Mouse (Mus musculus) heart, embryonic 11.5 days (tissue): ENCODE results near the gene Gm21028. TPM values are rescaled to one million over a fixed set of nuclear protein-coding genes. Genes with fewer than 3 reads are reported as not detected.
"Not testable (repeated sequence)": the region's sequence is repeated elsewhere in the genome, so short reads cannot be mapped to it uniquely, and the experiment has no call there.

Experiments
- ATAC-seq: fragments of 200-750 bp; cut with Nextera tagmentation; replicated peaks from 2 replicates; pipeline ENCODE4 v1.8.0; 2017; ENCODE audit warnings: moderate library complexity; ENCODE audit not compliant: insufficient number of reproducible peaks, low FRiP score, low TSS enrichment
- H3K27ac ChIP-seq: fragments of 300-500 bp; sonication (generic); 2 replicates; pipeline ENCODE4 v1.5.1; 2014; ENCODE audit warnings: mild to moderate bottlenecking, low read depth, low read length
- H3K27me3 ChIP-seq: fragments of 300-500 bp; sonication (generic); 2 replicates; pipeline ENCODE4 v1.6.1; 2014; ENCODE audit warnings: mild to moderate bottlenecking, low read length, mixed read lengths; ENCODE audit not compliant: control insufficient read depth, insufficient read depth
- H3K36me3 ChIP-seq: fragments of 300-500 bp; sonication (generic); 2 replicates; pipeline ENCODE4 v1.6.1; 2014; ENCODE audit warnings: mild to moderate bottlenecking, low read length, moderate library complexity, mixed read lengths; ENCODE audit not compliant: control insufficient read depth, insufficient read depth
- H3K4me1 ChIP-seq: fragments of 300-500 bp; sonication (generic); 2 replicates; pipeline ENCODE4 v1.6.1; 2014; ENCODE audit warnings: low read length; ENCODE audit not compliant: control insufficient read depth, insufficient read depth
- H3K4me2 ChIP-seq: fragments of 300-500 bp; sonication (generic); 2 replicates; pipeline ENCODE4 v1.6.1; 2014; ENCODE audit warnings: mild to moderate bottlenecking, moderate library complexity
- H3K4me3 ChIP-seq: fragments of 300-500 bp; sonication (generic); 2 replicates; pipeline ENCODE4 v1.5.1; 2014; ENCODE audit warnings: low read depth, low read length
- H3K9ac ChIP-seq: fragments of 300-500 bp; sonication (generic); 2 replicates; pipeline ENCODE4 v1.6.1; 2014; ENCODE audit warnings: mild to moderate bottlenecking, low read depth, low read length, moderate library complexity
- H3K9me3 ChIP-seq: fragments of 300-500 bp; sonication (generic); replicated peaks from 2 replicates; pipeline ENCODE4 v1.6.1; 2016; ENCODE audit warnings: low read length; ENCODE audit not compliant: control insufficient read depth
- WGBS: fragments of 180-500 bp; shearing (Covaris S2); extraction: QIAGEN DNeasy Blood & Tissue Kit; methylation state at CpG from one replicate; pipeline ENCODE4 v1.1.7; 2014; ENCODE audit not compliant: insufficient replicate concordance; 5-methylcytosine and 5-hydroxymethylcytosine counted together
- microRNA-seq: library from miRNA; unstranded; fragments of <30 nt; microRNA quantifications from one replicate; pipeline ENCODE4, GENCODE M21; 2016; ENCODE audit warnings: borderline number of aligned reads
- polyA plus RNA-seq: library from polyadenylated mRNA; unstranded; fragments of >200 nt; fragmentation: Nextera tagmentation; extraction: Ambion mirVana; gene quantifications from 2 replicates; pipeline ENCODE4 v1.2.1, GENCODE M21; 2014

Gm21028 gene
- not detected in 2 replicates for polyA plus RNA-seq

DNA sequence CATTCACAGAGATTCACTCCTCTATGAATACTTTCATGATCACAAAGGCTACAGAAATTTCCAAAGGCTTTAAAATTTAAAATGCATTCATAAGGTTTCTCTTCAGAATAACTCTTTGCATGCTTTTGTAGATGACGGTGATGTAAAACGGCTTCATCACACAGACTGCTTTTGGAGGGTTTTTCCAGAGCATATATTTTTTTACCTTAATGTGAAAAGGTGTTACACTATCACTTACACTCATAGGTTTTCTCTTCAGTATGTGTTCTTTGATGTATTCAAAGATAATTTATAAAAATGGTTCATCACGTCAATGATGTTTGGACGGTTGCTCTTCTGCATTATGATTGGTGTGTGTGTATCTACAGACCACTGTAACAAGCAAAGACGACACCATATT is at the start of gene Gm21028:
Gene Gm21028, minus strand, starts transcription at position 101 of the 400 bp plus-strand sequence.
- 84% methylated on average over 5 of the region's 5 CpGs for WGBS
- Histone ChIP-seq H3K9me3 (peaks cover 21% of the 10 kb centered on the region), H3K4me2 (no peak within 1 kb of the TSS), H3K27ac (no peak within 1 kb of the TSS), H3K36me3 (no peaks in the 10 kb centered on the region; the same call in 1 of the 2 replicates), H3K27me3 (no peaks in the 10 kb centered on the region), H3K4me1 (no peaks in the 10 kb centered on the region), H3K9ac (no peak within 1 kb of the TSS), H3K4me3 (no peak within 1 kb of the TSS)
- no peak for ATAC-seq

DNA sequence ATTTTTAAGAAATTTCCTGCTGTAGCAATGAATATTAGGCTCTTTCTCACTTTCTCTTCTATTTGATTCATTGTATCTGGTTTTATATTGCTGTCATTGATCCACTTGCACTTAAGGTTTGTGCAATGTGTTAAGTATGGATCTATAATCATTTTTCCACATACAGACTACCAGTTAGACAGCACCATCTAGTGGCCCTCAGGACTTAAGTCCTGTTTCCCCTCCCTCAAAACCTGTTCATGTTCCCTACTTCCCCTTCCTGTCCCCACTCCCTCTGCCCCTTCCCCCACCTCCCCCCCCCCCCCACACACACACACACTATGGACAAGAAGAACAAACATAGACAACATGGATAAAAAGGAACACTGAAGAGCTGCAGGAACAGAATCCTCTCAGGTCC is 17.3 kb upstream of the Gm21028 start:
- not testable (repeated sequence) for H3K9me3 ChIP-seq, ATAC-seq, H3K4me1 ChIP-seq, H3K27me3 ChIP-seq, H3K4me2 ChIP-seq, H3K9ac ChIP-seq, H3K27ac ChIP-seq, H3K36me3 ChIP-seq, H3K4me3 ChIP-seq

DNA sequence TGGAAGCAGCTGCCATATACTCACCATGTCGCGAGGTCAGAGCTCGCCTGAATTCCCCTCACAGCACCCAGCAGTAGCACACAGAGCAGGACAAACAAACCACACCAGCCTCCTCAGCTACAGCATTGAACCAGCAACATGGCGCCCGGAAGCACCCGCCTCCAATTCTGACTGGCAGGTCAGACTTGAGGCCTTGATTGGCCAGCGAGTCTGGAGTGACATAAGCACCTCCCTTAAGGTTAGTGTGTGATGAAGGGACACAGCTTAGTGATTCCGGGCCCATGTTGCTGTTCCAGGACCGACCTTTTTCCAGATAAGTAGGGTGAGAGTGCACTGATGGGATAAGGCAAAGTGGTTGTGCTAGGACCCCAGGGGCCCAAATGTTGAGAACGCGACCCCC is 14.0 kb upstream of the Gm21028 start, which contains the start of gene Zfp977:
Gene Zfp977, minus strand, starts transcription at position 135 of the 400 bp plus-strand sequence.
- not testable (repeated sequence) for H3K36me3 ChIP-seq, H3K9ac ChIP-seq, H3K27ac ChIP-seq, ATAC-seq, H3K27me3 ChIP-seq, H3K4me2 ChIP-seq, H3K4me3 ChIP-seq, H3K4me1 ChIP-seq, H3K9me3 ChIP-seq
- 84% methylated on average over 11 of the region's 11 CpGs for WGBS

DNA sequence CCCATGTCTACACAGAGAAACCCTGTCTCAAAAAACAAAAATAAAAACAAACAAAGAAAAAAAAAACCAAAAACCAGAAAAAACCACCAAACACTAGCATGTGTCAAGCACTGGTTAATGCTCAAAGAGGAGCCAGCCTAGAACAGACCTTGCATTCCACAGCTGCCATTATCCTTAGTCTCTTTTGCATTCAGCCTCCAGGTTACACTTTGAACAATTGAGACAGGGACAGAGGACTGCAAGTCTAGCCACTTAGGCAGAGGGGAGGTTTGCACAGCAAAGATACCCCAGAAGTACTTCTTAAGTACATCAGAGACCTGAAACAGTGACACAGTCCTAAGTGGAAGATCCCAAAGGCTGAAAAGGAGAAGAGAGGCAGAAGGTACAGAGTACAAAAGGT is 12.9 kb upstream of the Gm21028 start:
- not testable (repeated sequence) for H3K4me3 ChIP-seq, H3K9me3 ChIP-seq, H3K4me1 ChIP-seq, H3K9ac ChIP-seq, H3K36me3 ChIP-seq, H3K27me3 ChIP-seq, ATAC-seq, H3K27ac ChIP-seq, H3K4me2 ChIP-seq

DNA sequence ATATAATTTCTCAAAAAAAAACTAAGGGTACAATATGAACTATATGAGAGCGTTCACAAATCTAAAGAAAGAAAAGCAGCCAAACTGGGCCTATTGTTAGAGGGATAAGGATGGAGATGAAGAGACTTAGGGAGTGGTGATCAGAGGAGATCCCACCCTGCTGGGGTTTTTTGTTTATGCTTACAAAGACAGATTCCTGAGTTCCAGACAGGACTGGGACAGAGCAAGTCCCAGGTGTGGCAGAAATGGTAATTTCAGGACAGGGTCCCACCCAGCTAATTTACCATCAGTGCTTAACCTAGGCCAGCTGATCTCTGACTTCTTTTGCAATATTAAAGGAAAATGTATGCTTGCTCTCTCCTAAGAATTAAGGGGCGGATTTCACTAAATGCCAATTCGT is 26.6 kb downstream of the Gm21028 start:
- Histone ChIP-seq H3K36me3 (no peaks in the 10 kb centered on the region), H3K9me3 (no peaks in the 10 kb centered on the region; the same call in 1 of the 2 replicates), H3K27me3 (no peaks in the 10 kb centered on the region), H3K27ac (no peak overlapping the region), H3K4me3 (no peak overlapping the region), H3K4me2 (no peak overlapping the region), H3K9ac (no peak overlapping the region), H3K4me1 (no peaks in the 10 kb centered on the region)
- no peak for ATAC-seq
- WGBS, result 65% methylated on average over 3 of the region's 3 CpGs

Small RNAs within 50 kb of the gene (microRNA-seq; reads per million reads assigned to microRNA genes)
- not detected for gene Gm24938

Other genes with a start within 250 kb of the Gm21028 start
- gene 4933421I07Rik, start 130.5 kb downstream of the Gm21028 start, polyA plus RNA-seq, result not detected in 2 replicates
- gene Zfp141, start 72.8 kb downstream of the Gm21028 start, polyA plus RNA-seq, result 6.8 and 7.8 TPM in 2 replicates
- gene Zfp977, start 14.0 kb upstream of the Gm21028 start, polyA plus RNA-seq, result 0.97 and 1.5 TPM in 2 replicates
- gene Zfp976, start 64.0 kb upstream of the Gm21028 start, polyA plus RNA-seq, result 1.3 and 1.4 TPM in 2 replicates
- gene Zfp975, start 114.2 kb upstream of the Gm21028 start, polyA plus RNA-seq, result 6.7 and 10.2 TPM in 2 replicates
- gene Gm17067, start 148.4 kb upstream of the Gm21028 start, polyA plus RNA-seq, result not detected in 2 replicates
- not detected in 2 replicates for gene Vmn2r62, start 214.9 kb upstream of the Gm21028 start, polyA plus RNA-seq